Mouse (Mus musculus): ENCODE data around the gene Rad51ap1. TPM values are rescaled to one million over a fixed set of nuclear protein-coding genes. Genes with fewer than 3 reads are reported as not detected.

Rad51ap1 gene
- polyA plus RNA-seq (2017; shearing (Covaris generic)), result 6.1 TPM

DNA sequence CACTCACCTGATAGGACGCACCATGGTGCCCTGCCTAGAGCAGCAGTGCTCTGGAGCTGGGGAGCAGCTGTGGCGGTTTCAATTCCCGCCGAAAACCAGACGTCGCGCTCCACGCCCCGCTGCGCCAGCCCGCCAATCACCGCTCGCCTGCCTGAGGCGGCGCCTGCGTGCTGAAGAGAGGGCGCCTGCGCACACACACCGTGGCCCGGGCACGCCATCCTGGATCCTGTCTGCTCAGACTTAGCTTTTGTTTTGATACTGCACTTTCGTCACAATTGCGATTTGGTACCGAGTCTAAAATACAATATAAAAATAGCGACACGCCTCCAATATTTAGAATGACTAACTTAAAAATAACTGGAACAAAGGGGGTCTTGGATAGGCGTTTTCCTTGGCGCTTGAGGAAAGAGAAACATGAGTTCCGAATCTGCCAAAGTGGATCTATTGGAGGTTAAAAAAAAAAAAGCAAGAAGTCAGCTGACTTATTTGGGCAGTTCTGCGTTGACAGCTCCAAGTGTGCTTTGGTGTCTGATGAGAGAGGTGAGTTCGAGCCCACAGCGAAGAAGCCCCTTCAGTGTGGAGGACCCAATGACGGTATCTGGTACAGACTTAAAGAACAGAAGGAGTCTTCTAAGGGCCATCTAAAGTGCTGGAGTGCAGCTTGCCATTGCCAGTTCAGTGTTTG is at the start of gene Rad51ap1, which contains the start of gene D6Wsu163e:
Gene Rad51ap1 (minus strand): TSS at position 101 of the 685 bp plus-strand sequence.
Gene D6Wsu163e (plus strand): TSS at position 476 of the 685 bp plus-strand sequence.

DNA sequence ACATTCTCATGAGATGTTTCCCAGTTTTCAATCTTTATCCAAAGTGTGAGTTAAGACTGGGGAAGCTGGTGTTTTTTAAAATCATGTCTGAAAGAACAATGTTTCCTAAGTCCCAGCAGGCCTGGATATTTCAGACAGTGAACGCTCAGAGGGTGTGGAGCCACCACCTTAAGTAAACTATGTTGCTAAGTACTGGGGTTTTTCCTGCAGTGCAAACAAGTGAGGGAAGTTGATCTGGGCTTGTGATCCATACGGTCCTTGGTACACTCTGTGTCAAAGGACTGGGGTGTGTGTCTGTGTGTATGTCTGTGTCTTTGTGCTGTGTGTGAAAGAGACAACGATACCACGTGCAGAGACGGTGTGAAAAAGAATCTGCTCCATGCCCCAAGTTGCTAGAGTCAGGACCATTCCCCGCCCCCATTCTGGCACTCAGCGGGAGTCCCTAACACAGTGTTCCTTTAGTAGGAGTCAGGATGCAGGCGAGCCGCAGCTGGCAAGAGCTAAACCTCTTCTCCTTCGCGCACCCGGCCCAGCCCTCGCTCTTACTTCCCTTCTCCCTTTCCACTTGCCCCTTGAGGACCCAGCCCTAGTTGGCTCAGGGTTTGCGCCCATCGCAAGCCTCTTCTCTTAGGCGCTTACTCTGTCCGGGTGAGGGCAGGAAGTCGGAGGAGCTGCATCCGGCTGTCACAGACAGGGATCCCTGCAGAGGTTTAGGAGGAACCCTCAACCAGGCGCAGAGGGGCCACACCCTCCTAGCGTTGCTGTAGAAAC is 18.1 kb downstream of the Rad51ap1 start, which contains the start of gene Dyrk4:
Gene Dyrk4 (minus strand): TSS at position 729 of the 771 bp plus-strand sequence.

Other genes with a start within 250 kb of the Rad51ap1 start
- gene Kcna6, start 198.9 kb downstream of the Rad51ap1 start, polyA plus RNA-seq (2017; shearing (Covaris generic)), result not detected
- 167 TPM for gene Ndufa9, start 90.5 kb downstream of the Rad51ap1 start, polyA plus RNA-seq (2017; shearing (Covaris generic))
- gene Akap3, start 86.5 kb downstream of the Rad51ap1 start, polyA plus RNA-seq (2017; shearing (Covaris generic)), result not detected
- gene Dyrk4, start 17.7 kb downstream of the Rad51ap1 start, polyA plus RNA-seq (2017; shearing (Covaris generic)), result 0.24 TPM
- gene D6Wsu163e, start 375 bp upstream of the Rad51ap1 start, polyA plus RNA-seq (2017; shearing (Covaris generic)), result 12.9 TPM
- not detected for gene Fgf6, start 76.0 kb upstream of the Rad51ap1 start, polyA plus RNA-seq (2017; shearing (Covaris generic))
- gene Fgf23, start 133.3 kb upstream of the Rad51ap1 start, polyA plus RNA-seq (2017; shearing (Covaris generic)), result not detected
- 8.6 TPM for gene Tigar, start 170.0 kb upstream of the Rad51ap1 start, polyA plus RNA-seq (2017; shearing (Covaris generic))
- 1,536 TPM for gene Ccnd2, start 212.6 kb upstream of the Rad51ap1 start, polyA plus RNA-seq (2017; shearing (Covaris generic))